Mouse (Mus musculus) C2C12 (cell line): ENCODE measurements at regions not wholly inside any gene's neighbourhood (a gene's known extent, or its start where the extent isn't known, plus 50 kb on each side); places are given as distances from the start of the nearest gene placed in this dataset.

ENCODE experiments used
- CEBPB ChIP-seq: IDR thresholded peaks from one replicate; pipeline ENCODE4 v1.6.1; 2011; ENCODE audit warnings: low read depth, mild to moderate bottlenecking, control low read depth, moderate library complexity
- CTCF ChIP-seq: IDR thresholded peaks from one replicate; pipeline ENCODE4 v1.5.1; 2011; ENCODE audit not compliant: control insufficient read depth, insufficient read depth, insufficient read length
- USF1 ChIP-seq: IDR thresholded peaks from one replicate; pipeline ENCODE4 v1.6.1; 2011; ENCODE audit warnings: low read depth, mild to moderate bottlenecking, control low read depth, moderate library complexity

DNA sequence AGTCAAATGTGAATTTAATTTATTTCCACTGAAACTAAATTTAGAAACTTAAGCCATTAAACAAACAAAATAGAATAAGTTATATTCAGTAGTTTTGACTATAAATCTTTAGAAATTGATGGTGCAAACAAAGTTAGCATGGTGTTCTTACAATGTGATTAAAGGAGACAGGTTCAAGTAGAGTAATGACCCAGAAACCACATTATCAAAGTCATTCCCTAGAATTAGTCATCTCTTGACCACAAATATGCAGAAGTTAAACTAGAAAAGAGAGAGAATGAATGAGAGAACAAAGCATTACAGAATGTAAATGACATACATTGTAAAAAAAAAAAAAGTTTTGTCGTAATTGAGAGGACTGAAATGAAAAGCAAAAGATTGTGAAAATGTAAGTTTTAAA, 892.7 kb upstream of the Edil3 start:
- no peak for TF ChIP-seq USF1
- TF ChIP-seq CTCF: no peak
- no peak for TF ChIP-seq CEBPB
